Mouse (Mus musculus) brain, embryonic 14.5 days (tissue): ENCODE measurements at regions not wholly inside any gene's neighbourhood (a gene's known extent, or its start where the extent isn't known, plus 50 kb on each side); places are given as distances from the start of the nearest gene placed in this dataset.
"Not testable (repeated sequence)": the region's sequence is repeated elsewhere in the genome, so short reads cannot be mapped to it uniquely, and the experiment has no call there.

ENCODE experiments used
- DNase-seq: peaks from one replicate; pipeline ENCODE4 v3.0.0-alpha.2; 2011; ENCODE audit warnings: low read depth
- CTCF ChIP-seq: fragments of 200-500 bp; IDR thresholded peaks from 2 replicates; pipeline ENCODE4 v1.5.1; 2012; ENCODE audit warnings: inconsistent platforms, mild to moderate bottlenecking, moderate library complexity, borderline replicate concordance; ENCODE audit not compliant: insufficient read depth, insufficient read length; ENCODE audit errors: extremely low read depth
- POLR2A ChIP-seq: fragments of 200-500 bp; IDR thresholded peaks from 2 replicates; pipeline ENCODE4 v1.6.1; 2012; ENCODE audit warnings: mild to moderate bottlenecking, inconsistent platforms, borderline replicate concordance; ENCODE audit not compliant: poor library complexity, insufficient read depth, insufficient read length, severe bottlenecking; ENCODE audit errors: extremely low read depth

DNA sequence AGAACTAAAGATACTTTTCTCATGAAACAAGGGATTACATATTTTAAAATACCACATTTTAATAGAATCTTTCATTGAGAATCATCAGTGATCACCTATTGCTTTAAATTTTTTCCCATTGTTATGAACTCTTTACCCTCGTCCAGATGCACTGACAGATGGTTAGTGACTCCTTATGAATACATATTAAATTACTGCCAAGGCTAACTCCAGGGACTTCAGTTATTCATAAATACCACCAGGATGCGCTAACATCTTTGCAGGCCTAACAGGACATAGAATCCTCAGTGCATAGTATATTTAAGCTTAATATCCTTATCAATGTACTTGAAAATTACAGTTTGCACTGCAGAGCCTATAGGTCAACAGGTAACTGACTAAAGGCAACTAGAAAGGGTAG, 1362.5 kb upstream of the Tmeff2 start:
- no peak for TF ChIP-seq CTCF
- no peak for TF ChIP-seq POLR2A
- DNase-seq, result peak; percentile 58

DNA sequence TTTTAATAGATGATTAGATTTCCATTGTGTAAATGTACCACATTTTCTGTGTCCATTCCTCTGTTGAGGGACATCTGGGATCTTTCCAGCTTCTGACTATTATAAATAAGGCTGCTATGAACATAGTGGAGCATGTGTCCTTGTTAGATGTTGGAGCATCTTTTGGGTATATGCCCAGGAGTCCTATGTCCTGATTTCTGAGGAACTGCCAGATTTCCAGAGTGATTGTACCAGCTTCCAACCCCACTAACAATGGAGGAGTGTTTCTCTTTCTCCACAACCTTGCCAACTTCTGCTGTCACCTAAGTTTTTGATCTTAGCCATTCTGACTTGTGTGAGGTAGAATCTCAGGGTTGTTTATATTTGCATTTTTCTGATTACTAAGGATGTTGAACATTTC, 1328.3 kb upstream of the Tmeff2 start:
- not testable (repeated sequence) for DNase-seq

- no peak for TF ChIP-seq CTCF
- TF ChIP-seq POLR2A, result no peak
- DNase-seq, result no peak
These were observed 1327.9 kb upstream of the Tmeff2 start for GRCm38 (mm10) chr1:49572561-49572960.
